Mouse (Mus musculus) urinary bladder, adult 18-20 months (tissue): ENCODE results near the gene Enpp1.

Source experiments
- DNase-seq, 2 experiments: peaks; one replicate each; pipeline ENCODE4 v3.0.0; 2022; ENCODE audit warnings: low spot score in 2 of 2, mixed read lengths in 2 of 2

Enpp1 gene

DNA sequence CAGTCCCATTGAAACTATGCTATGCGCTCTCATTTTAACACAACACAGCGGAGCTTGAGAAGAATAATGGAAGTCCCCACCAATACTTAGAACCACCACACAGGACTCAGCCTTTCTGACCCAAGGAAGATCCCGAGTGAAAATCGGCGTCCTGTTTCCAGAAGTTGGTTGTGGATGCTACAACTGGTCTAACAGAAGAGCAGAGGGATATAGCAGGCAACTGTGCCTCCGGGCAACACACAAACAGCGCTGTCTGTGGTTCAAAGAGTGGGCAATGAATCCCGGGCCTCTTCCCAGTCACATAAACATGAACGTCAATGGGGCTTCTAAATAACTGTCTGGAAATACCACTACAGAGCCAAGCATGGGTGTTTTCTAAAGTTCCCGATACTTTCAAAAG, 888 bp downstream of the Enpp1 start:
- peak in 1 of 2 experiments; percentile 26 for DNase-seq

DNA sequence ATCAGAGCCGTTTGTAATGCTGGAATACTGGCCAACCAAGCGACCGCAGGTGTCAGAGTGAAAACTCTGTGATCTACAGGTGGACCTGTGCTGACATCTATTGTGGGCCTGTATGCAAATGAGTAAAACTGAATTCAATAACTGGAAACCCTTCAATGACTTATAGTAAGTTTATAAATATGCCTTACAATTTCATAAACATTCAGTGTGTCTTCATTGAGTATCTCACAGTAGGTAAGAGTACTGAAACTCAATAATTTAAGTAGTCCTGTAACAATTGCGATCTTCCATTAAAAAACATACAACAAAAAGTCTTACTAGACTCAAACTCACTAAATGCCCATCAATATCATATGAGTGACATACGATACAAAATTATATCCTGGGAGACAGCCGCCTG, 1.6 kb downstream of the Enpp1 start:
- DNase-seq, result no peak

DNA sequence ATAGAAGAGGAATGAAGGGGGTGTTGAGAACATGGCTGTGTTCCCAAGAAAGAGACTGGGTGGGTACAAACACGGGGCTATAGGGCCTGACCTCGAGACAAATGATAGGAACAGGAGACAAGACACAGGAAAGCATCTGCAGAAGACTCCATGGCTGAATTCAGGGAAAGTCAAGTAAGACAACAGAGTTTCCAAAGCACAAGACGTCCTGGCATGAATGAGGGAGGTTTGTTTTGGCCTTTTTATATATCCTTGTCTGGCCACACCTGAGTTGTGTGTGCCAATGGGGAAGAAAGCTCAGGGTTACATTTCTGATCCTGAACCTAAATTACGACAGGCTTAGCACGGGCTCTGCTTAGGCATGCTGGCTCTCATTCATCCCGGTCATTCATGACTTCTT, 4.2 kb downstream of the Enpp1 start:
- DNase-seq, result no peak

DNA sequence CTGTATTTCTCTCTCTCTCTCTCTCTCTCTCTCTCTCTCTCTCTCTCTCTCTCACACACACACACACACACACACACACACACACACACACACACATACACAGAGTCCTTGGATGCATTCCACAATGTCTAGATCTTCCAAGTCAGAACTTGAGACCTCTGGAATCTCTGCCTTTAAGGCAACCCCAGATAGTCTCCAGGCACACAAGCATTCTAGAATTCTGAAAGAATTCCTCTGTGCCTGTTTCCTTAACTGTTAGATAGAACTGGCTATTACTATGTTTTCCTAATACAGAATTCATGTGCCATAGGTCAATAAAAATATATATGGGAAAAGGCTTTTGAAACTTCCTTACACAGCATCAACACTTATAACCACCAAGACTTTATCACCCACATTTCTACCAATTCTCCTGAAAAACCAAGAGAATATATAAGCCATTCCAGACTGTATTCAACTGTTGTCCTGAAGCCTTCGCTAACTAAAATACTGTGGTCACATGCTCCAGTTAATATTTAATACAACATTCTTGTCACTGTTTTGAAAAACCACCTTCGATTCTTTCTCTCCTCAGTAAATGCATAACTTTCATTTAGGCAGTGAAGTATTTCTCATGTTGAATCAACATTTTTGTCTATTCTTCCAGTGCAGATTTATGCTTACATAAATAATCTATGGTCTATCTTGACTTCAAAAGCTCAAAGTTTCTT, 5.4 kb downstream of the Enpp1 start:
- DNase-seq, result no peak

DNA sequence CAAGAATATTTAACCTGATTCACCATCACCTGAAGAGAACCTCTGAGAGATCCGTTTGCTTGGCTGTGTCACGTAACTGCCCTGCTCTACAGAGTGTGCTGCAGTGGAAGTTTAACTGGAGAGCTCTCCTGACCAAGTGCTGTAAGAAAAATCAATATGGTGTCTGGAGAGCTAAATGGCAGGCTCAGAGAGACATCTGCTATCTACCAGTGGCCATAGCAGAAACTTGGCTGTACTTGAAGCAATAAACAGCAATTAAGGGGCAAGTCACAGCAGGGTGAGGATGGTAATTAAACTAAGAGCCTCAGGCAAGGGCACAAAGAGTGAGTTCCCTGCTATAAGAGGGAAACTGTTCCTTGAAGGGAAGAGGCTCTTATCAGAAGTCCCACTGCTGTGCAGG, 9.3 kb downstream of the Enpp1 start:
- DNase-seq, result no peak

DNA sequence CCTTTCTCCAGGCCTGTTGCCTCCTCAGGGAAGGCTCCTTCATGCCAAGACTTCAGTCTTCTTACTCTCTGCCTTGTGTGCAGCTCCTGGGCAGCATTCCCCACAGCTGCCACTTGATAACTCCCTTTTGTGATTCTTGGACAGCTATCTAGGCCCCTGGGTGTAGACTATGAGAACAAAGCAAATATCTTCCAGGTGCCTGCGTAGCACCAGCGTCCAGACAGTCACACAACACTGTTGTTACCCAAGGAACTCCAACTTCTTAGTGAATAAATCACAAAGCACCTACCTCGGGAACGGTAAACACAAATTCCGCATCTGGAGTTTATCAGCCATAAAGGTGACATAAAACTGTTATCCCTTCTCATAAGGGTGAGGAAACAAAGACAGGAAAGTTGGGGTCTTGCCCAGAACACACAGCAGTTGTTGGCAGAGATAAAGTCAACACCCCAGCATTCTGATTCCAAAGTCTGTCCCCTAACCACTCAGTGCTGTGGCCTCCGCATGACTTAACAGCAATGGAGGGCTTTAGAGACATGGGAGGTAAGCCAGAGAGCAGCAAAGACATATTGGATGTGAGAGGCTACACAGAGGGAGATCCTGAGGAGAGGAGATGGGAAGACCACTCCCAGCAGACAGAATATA, 13.7 kb downstream of the Enpp1 start:
- DNase-seq, result no peak

DNA sequence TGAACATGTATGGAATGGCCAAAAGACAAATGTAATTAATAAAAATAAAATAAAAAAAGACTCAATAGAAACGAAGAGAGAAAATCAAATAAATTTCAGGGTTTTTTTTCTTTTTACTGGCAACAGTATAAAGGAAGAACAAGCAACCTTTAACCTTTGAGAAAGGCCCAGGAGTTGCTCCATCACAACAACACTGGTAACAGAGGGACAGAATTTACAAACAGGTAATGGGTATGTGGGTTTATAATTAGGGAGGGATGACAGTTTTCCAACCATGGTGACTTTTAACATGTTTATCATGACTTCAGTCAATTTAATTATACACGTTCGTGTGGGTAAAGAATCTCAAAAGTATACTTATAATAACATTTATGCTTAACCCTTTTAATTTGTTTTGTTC, 15.2 kb downstream of the Enpp1 start:
- no peak for DNase-seq

DNA sequence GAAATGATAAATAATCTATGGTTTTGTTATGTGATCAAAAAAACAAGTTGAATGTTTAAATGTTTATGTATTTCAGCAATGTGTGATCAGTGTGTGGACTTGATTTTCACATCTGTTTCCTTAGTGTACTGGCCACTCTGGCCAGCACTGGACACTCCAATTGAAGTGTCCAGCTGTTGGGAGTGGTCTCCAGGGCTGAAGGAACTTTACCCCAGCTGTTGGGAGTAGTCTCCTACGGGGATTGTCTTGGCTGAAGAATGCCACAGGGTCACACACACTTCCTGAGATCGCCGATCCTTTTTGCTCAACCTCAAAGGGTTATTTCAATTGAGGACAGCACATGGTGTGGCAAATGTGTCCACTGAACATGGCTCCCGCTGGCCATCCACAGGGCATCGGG, 16.2 kb downstream of the Enpp1 start:
- DNase-seq, result no peak

DNA sequence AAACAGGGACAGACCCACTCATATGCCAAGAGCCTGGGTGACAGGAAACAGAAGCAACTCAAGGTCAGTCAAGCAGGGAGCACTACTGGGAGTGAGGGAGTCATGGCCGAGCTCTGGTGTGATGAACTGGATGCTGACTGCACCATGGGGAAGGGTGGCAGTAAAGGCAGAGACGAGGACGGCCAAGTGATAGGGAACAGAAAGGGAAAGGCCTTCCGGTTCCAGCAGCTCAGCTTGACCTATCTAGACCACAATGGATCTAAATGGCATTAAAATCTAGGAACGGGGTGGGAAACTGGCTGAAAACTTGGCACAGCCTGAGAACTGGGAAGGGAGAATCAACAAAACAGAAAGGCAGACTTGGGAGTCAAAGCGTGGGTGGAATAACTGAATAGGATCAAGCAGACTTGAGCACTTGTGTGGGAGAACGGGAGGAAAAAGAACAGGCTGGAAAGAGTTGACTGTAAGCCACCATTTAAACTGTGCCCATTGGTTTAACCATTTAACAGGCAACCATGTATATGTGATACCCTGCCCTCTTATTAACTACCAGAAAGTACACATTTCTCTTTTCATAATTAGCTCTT, 29.3 kb downstream of the Enpp1 start:
- DNase-seq, result no peak

DNA sequence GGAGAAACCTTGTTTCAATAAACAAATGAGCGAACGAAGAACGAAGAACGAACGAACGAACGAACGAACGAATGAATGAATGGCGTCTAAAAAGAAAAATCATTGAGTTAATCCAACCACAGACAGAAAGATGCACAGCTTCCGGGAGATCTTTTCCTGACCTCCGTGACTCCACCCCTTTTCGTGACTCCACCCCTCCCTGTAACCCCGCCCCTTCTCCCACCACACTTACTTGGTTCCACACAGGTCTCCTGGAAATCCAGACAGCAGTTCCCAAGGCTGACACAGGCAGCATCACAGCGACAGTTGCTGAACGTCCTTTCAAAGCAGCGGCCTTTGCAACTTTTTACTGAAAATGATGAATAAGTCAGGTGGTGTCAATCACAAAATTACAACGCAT, 34.3 kb downstream of the Enpp1 start:
- no peak for DNase-seq

DNA sequence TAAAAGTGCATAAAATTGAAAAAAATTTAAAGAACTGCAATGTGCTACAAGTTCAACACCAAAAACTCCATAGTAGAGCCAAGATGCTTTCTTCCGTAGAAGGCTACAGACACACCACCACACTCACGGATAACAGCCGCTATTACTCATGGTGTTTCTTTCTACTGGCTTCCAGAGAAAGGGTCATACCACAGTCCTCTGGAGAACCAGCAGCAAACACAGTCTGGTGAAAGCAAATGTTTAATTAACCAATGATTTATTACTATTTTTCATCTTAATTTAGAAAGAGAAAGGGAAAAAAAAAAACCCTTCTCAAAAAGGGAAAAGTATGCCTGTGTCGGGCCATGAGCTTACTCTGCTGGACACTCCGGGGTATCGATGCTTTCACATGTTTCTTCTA, 37.7 kb downstream of the Enpp1 start:
- DNase-seq, result no peak

DNA sequence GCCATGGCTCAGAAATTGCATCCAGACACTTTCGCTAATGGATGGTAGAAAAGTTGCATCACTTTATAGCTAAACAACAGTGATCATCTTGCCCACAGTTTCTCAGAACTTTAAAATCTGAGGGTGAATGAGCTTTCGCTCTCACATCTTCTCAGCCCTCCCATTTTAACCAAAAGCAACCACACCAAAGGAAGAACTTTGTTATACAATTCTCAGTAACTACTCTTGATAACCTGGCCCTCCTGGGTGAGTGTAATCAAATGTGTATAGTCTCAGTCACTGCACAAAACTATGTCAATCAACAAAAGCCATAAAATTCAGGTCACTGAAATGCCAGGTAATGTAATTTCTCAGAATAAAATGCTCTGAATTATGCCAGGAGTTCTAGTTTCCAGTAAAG, 39.0 kb downstream of the Enpp1 start:
- DNase-seq, result no peak

DNA sequence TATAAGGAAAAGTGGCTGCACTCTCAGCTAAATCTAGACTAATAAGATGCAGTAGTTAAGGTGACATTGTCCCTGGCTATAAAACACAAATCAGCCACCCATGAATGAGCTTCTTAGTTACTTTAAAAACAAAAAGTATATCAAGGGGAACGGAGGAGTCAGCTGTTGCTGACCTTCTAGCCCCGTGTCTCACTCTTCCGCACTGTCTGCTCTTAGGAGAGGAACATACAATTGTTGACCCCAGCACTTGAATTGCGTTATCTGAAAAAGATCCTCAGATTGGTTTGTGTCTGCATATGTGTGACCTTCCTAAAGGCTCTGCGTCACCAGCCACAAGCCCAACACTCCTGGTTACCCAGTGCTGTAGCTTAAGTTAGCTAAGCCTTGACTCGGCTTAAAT, 41.4 kb downstream of the Enpp1 start:
- DNase-seq, result no peak

DNA sequence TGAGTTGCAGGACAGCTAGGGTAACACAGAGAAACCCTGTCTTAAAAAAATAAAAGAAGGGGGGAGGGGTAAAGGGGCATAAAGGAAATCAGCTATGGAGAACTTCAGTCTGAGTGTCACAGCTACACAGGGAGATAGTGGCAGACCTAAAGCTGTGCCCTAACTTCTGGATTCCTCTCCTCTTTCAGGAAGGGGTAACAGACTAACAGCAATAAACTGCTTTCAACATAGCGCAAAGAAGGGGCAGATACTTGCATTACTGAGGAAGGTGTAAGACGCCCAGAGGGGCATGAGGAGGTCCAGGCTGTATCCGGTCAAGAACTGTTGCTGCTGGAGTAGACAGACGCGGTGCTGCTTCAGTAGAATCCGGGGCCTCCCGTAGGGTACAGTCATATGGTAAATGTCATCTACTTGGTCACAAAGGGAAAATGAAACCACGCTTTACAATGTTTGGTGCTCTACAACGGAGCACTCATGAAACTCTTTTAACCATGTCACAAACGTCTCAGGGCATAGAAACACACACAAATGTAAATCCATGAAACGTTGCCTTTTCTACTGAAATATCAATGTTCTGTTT, 60.9 kb downstream of the Enpp1 start:
- no peak for DNase-seq

DNA sequence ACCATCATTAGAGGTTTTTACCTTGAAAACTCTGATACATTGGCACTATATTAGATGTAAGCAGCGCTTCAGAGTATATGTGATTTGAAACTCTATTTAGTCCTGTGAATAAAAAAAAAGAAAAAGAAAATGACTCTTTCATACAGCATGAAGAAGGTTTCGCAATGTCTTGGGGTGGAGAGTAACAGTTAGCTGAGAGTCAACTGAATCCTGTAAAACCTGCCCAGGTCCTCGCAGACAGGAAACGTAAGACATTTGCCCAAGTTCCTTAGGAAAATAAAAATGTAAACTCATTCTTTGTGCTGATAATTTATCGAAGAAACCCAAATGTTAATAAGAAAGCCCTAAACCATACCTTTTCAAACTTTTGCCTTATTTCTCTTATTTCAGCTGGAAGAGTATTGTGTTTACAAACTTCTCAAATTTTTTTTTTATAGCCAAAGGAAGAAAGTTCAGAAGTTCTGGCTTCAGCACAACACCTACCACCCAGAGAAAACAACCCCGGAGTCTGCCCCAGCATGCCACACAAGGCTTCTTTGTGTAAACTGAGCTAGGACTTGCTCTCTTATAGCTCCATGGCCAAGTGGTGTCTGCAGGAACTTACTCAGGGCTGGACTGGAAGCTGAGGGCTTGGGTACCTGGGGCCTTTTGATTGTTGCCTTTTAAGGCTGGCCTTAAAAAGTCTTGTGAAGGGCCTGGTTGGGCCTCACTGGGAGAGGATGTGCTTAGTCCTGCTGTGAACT, 63.8 kb downstream of the Enpp1 start:
- peak in 1 of 2 experiments; percentile 40 for DNase-seq

DNA sequence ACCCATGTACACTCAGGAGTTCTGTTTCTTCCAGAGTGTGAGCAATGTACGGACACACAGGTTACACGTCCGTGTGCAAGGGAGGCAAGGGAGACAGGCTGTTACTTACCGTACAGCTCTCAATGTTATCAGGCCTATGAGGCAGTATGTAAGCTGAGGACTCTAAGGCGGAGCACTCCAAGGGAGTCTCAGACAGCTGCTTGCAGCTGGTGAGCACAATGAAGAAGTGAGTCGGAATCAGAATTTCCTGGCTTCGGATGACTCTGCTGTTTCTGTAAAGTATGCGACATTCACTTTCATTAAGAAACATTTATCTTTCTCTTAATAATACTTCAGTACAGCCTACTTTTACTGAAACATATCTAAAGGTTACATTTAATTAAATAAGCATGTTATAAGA, 66.8 kb downstream of the Enpp1 start:
- no peak for DNase-seq

DNA sequence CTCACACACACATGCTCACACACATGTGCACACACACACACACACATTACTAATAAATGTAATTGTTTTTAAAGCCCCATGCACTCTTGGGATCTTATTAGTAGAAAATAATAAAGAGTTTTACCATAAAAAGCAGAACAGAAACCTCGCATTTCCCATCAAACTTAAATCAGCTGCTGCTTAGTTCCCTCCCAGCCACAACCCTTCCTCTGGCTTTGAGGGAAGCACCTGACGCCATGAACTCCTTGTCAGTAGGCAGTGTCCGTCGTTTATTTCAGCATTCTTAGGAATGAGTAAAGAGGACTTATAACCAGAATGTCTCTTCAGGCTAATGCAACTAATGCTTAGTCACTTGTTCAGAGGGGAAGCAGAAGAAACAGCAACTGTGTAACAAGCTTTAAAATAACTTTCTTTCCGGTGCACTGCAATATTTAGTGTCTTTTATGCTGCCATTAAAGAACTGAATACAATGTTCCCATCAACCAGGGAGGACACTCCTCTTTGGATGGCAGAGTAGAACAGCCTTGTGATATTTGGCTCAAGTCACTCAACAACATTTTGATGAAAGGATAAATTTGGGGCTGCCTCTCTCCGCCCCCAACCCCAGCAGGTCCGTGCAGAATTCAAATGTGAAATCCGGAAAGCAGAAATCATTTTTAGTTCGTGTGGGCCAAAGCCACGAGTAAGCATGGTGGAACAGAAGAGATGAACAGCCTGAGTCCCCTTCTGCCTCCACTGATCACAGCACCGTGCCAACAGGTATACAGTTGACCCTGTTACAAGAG, 69.0 kb downstream of the Enpp1 start:
- DNase-seq, result no peak

DNA sequence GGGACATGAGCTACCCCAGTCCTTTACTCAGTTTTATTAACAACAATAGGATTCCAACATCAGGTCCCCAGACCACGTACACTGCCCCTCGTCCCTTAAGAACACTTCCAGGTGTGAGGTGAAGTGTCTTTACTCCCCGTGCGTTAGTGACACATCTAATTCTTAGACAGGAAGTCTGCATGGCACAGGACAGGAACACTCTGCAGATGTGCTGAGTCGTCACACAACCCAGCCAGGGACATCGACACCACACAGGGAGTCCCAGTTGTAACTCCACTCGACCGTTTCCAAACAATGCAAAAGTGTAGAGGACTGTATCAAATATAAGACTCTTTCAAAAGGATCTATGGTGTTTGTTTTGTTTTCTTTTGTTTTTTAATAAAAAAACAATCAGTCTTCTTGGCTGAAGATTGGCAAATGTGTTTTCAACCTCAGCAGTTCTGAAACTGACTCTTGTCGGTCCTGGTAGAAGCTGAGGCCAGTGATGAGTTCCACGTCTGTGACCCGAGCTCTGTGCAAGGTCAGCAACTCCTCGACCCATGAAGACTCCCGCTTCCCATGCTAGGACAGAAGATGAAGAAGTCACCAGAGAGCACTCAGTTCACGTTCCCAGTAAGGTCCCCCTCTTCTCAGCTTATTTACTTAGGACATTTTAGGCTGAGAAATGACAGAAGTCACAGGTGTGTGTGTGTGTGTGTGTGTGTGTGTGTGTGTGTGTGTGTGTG, 70.4 kb downstream of the Enpp1 start:
- DNase-seq, result no peak

DNA sequence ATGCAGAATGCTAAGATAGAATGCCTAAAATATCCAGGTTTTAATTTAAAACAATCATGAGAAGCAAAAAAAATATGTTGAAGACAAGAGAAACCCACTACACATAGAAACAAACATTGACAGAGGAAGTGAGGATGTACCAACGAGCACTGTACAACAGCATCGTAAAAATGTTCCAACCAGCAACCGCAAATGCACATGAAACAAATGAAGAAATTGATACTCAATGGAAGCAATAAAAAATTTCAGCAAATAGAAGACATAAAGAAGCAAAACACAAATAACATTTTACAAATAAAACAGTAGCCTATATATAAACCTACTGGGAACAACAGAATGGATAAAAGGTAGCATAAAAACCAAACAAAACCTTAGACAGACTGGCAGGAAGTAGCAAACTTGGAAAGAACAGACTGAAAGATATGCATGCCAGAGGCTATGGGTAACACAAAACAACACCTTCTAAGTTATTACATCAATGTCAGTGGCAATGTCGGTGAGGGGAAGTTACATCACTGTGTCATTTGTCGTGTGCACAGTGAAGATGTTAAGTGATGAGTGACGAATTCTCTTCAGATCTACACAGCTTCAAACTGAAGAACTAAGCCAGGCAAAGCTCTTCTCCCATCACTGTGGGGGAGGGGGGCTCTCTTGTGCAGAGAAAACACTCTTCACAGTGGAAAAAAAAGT, 71.6 kb downstream of the Enpp1 start:
- no peak for DNase-seq

DNA sequence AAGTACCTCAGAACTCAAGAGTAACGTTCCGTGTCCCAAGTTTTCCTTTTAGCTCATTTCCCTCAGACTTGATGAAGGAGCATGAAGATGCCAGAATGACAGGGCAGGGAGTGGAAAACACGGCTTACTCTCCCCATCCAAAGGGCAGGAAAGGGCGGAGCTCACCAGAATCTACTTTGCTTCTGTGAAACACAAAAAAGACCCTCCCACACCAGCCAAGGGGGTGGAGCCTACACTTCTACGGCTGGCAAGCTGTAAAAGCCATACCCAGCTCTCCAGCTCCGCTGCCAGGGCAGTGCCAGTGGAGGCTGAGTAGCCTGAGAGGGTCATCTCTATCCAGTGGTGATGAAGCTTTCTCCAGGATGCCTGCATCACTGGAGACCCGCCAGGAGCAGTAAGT, 72.4 kb downstream of the Enpp1 start:
- no peak for DNase-seq
